Mouse (Mus musculus) cortical plate, adult 2 months (tissue): ENCODE data around the gene Clspn.

Experiments
- CTCF ChIP-seq: fragments of 200-500 bp; IDR thresholded peaks from 2 replicates; pipeline ENCODE4 v1.5.1; 2011; ENCODE audit warnings: mild to moderate bottlenecking, control low read depth, low read length; ENCODE audit not compliant: insufficient read depth; ENCODE audit errors: extremely low read depth
- POLR2A ChIP-seq: fragments of 200-500 bp; IDR thresholded peaks from 2 replicates; pipeline ENCODE4 v1.6.1; 2011; ENCODE audit warnings: mild to moderate bottlenecking, low read length, control low read depth; ENCODE audit not compliant: insufficient read depth; ENCODE audit errors: extremely low read depth

DNA sequence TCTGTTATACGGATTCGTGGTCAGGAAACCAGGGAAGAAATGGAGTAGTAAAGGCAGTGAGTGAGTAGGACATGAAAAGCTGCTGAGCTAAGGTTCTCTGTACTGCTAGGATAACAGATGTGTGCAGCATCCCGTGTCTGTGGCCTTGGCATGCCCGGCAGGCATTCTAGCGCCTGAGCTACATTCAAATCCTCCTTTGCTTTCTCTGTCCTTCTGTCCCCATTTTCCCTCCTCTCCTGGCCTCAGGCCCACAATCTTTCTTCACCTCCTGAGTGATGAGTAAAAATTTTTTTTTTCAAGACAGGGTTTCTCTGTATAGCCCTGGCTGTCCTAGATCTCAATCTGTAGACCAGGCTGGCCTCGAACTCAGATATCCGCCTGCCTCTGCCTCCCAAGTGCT, 4.6 kb upstream of the Clspn start:
- TF ChIP-seq CTCF (no peak), POLR2A (no peak)
